Mouse (Mus musculus) stomach, embryonic 14.5 days (tissue): ENCODE measurements around the gene Kpna6. TPM values are rescaled to one million over a fixed set of nuclear protein-coding genes. Genes with fewer than 3 reads are reported as not detected.

Experiments
- ATAC-seq: fragments of 200-750 bp; cut with Nextera tagmentation; 2 replicates; pipeline ENCODE4 v1.8.0; 2017; ENCODE audit warnings: low read depth, moderate TSS enrichment; ENCODE audit not compliant: insufficient number of reproducible peaks, insufficient read depth, low FRiP score
- H3K27ac ChIP-seq: fragments of 300-500 bp; sonication (generic); 2 replicates; pipeline ENCODE4 v1.5.1; 2014; ENCODE audit warnings: mild to moderate bottlenecking, low read length, moderate library complexity, mixed read lengths
- H3K27me3 ChIP-seq: fragments of 300-500 bp; sonication (generic); 2 replicates; pipeline ENCODE4 v1.6.1; 2014; ENCODE audit warnings: low read length, control low read depth, mixed read lengths; ENCODE audit not compliant: control insufficient read depth, insufficient read depth
- H3K36me3 ChIP-seq: fragments of 300-500 bp; sonication (generic); 2 replicates; pipeline ENCODE4 v1.6.1; 2014; ENCODE audit warnings: mild to moderate bottlenecking, control low read depth, low read length, moderate library complexity, mixed read lengths; ENCODE audit not compliant: control insufficient read depth, insufficient read depth
- H3K4me1 ChIP-seq: fragments of 300-500 bp; sonication (generic); 2 replicates; pipeline ENCODE4 v1.6.1; 2014; ENCODE audit warnings: low read length, control low read depth, mixed read lengths; ENCODE audit not compliant: control insufficient read depth, insufficient read depth
- H3K4me2 ChIP-seq: fragments of 300-500 bp; sonication (generic); replicated peaks from 2 replicates; pipeline ENCODE4 v1.6.1; 2014; ENCODE audit warnings: low read depth, low read length, control low read depth
- H3K4me3 ChIP-seq: fragments of 300-500 bp; sonication (generic); 2 replicates; pipeline ENCODE4 v1.5.1; 2014; ENCODE audit warnings: low read depth, low read length, control low read depth
- H3K9ac ChIP-seq: fragments of 300-500 bp; sonication (generic); replicated peaks from 2 replicates; pipeline ENCODE4 v1.6.1; 2014; ENCODE audit warnings: low read depth, mild to moderate bottlenecking, control low read depth, low read length, moderate library complexity, mixed read lengths
- H3K9me3 ChIP-seq: fragments of 300-500 bp; sonication (generic); 2 replicates; pipeline ENCODE4 v1.6.1; 2016; ENCODE audit warnings: low read depth, low read length, control low read depth; ENCODE audit not compliant: control insufficient read depth
- WGBS: fragments of 180-500 bp; shearing (Covaris S2); extraction: QIAGEN DNeasy Blood & Tissue Kit; methylation state at CpG from one replicate; pipeline ENCODE4 v1.1.7; 2014; 5-methylcytosine and 5-hydroxymethylcytosine counted together
- polyA plus RNA-seq: library from polyadenylated mRNA; unstranded; fragments of >200 nt; fragmentation: Nextera tagmentation; extraction: Ambion mirVana; gene quantifications from 2 replicates; pipeline ENCODE4 v1.2.1, GENCODE M21; 2014

Kpna6 gene
- polyA plus RNA-seq, 1 experiment from 2014 or later, result 12.0 TPM

GRCm38 (mm10) chr4:129662255-129662813 lies 10.2 kb downstream of the Kpna6 start:
- Histone ChIP-seq H3K4me3 (no peak overlapping the region), H3K36me3 (peaks cover 42% of the 10 kb centered on the region), H3K9me3 (no peaks in the 10 kb centered on the region), H3K9ac (no peak overlapping the region), H3K27ac (no peak overlapping the region), H3K4me1 (no peaks in the 10 kb centered on the region), H3K4me2 (no peak overlapping the region), H3K27me3 (no peaks in the 10 kb centered on the region)
- WGBS, result 79% methylated on average over 3 of the region's 3 CpGs
- no peak for ATAC-seq

GRCm38 (mm10) chr4:129661584-129661983 lies 11.0 kb downstream of the Kpna6 start:
- Histone ChIP-seq H3K9ac (no peak overlapping the region), H3K27ac (no peak overlapping the region), H3K36me3 (peaks cover 48% of the 10 kb centered on the region), H3K4me3 (no peak overlapping the region), H3K4me2 (no peak overlapping the region), H3K27me3 (no peaks in the 10 kb centered on the region), H3K9me3 (no peaks in the 10 kb centered on the region), H3K4me1 (no peaks in the 10 kb centered on the region)
- no peak for ATAC-seq
- 71% methylated on average over 3 of the region's 3 CpGs for WGBS

GRCm38 (mm10) chr4:129654770-129655169 lies 17.8 kb downstream of the Kpna6 start:
- Histone ChIP-seq H3K27ac (no peak overlapping the region), H3K4me3 (no peak overlapping the region), H3K9ac (no peak overlapping the region), H3K9me3 (no peaks in the 10 kb centered on the region), H3K27me3 (no peaks in the 10 kb centered on the region), H3K4me2 (no peak overlapping the region), H3K36me3 (peaks cover 77% of the 10 kb centered on the region), H3K4me1 (no peaks in the 10 kb centered on the region)
- WGBS, result 94% methylated on average over 14 of the region's 14 CpGs
- no peak for ATAC-seq

DNA sequence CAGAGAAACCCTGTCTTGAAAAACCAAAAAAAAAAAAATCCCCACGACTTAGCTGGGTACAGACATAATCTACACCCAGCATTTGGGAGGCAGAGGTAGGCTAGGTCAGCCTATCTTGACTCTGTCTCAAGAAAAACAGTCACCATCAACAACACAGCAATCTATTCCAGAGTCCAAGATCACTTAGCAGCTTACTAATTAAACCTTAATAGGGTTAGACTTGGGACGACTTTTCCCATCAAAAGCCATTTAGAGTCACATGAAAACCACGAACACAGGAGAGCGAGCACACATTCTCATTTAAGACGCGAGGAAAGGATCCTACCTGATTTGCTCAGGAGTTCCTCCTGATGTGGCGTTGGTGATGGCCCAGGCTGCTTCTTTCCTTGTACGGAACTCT lies 22.2 kb downstream of the Kpna6 start:
- H3K9me3 ChIP-seq, result no peaks in the 10 kb centered on the region
- WGBS, result 92% methylated on average over 8 of the region's 8 CpGs
- peaks cover 67% of the 10 kb centered on the region for H3K36me3 ChIP-seq
- H3K9ac ChIP-seq, result no peak overlapping the region
- no peak overlapping the region for H3K4me3 ChIP-seq
- no peaks in the 10 kb centered on the region for H3K4me1 ChIP-seq
- no peaks in the 10 kb centered on the region for H3K27me3 ChIP-seq
- no peak overlapping the region for H3K27ac ChIP-seq
- no peak for ATAC-seq
- H3K4me2 ChIP-seq, result no peak overlapping the region

DNA sequence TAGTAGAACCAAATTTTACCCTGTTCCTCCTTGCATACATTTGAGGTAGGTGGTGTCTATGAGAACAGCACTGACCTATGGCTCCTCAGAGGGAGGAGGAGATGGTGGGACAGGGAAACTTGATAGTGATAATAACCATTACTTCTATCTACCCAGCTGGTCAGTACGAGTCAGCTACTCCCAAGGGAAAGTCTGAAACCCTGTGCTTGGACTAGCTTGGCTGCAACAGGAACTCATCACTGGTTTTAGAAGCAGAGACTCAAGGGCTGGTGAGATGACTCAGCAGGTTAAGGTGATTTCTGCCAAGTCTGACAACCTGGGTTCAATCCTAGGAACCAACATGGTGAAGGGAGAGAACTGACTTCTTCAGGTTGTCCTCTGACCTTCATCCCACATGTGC lies 23.9 kb downstream of the Kpna6 start:
- ATAC-seq, result no peak
- no peaks in the 10 kb centered on the region for H3K4me1 ChIP-seq
- H3K9ac ChIP-seq, result no peak overlapping the region
- no peak overlapping the region for H3K4me3 ChIP-seq
- H3K4me2 ChIP-seq, result no peak overlapping the region
- WGBS, result 70% methylated on average over 1 of the region's 1 CpGs
- H3K27ac ChIP-seq, result no peak overlapping the region
- H3K36me3 ChIP-seq, result peaks cover 50% of the 10 kb centered on the region
- no peaks in the 10 kb centered on the region for H3K9me3 ChIP-seq
- H3K27me3 ChIP-seq, result no peaks in the 10 kb centered on the region

DNA sequence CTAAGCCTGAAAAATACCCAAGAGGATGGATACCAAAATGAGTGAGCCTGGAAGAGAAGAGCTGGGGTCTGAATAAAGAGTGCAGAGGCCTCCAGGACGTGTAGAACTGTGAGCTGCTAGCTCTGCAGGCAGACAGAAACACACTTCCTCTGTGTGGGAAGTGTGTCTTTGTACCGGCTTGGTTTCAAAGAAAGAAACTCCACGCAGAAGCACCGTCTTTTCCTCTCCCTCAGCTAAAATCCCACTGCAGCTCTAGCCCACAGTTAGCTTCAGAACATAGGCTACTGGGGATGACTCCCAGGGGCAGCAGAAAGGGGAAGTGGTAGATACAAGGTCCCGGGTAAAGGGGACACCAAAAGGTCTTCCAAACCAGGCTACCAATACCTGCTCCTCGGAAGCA lies 27.4 kb downstream of the Kpna6 start:
- Histone ChIP-seq H3K36me3 (peaks cover 30% of the 10 kb centered on the region), H3K27ac (no peak overlapping the region), H3K9ac (no peak overlapping the region), H3K27me3 (no peaks in the 10 kb centered on the region), H3K4me1 (no peaks in the 10 kb centered on the region), H3K4me3 (no peak overlapping the region), H3K9me3 (no peaks in the 10 kb centered on the region), H3K4me2 (no peak overlapping the region)
- 82% methylated on average over 6 of the region's 6 CpGs for WGBS
- no peak for ATAC-seq

- peak overlapping the region; percentile 78; the same call in 1 of the 2 replicates for H3K4me2 ChIP-seq
- H3K36me3 ChIP-seq, result peaks cover 21% of the 10 kb centered on the region
- H3K27ac ChIP-seq, result no peak overlapping the region
- 0 out of 2 replicates have a peak overlapping the region, but pooled peaks have one; percentile 48 for H3K4me3 ChIP-seq
- no peak for ATAC-seq
- 42% methylated on average over 5 of the region's 5 CpGs for WGBS
- H3K27me3 ChIP-seq, result no peaks in the 10 kb centered on the region
- H3K9me3 ChIP-seq, result no peaks in the 10 kb centered on the region
- H3K4me1 ChIP-seq, result peaks cover 8% of the 10 kb centered on the region; the same call in 1 of the 2 replicates
- H3K9ac ChIP-seq, result no peak overlapping the region
Measured at GRCm38 (mm10) chr4:129641756-129642155, 30.8 kb downstream of the Kpna6 start.

DNA sequence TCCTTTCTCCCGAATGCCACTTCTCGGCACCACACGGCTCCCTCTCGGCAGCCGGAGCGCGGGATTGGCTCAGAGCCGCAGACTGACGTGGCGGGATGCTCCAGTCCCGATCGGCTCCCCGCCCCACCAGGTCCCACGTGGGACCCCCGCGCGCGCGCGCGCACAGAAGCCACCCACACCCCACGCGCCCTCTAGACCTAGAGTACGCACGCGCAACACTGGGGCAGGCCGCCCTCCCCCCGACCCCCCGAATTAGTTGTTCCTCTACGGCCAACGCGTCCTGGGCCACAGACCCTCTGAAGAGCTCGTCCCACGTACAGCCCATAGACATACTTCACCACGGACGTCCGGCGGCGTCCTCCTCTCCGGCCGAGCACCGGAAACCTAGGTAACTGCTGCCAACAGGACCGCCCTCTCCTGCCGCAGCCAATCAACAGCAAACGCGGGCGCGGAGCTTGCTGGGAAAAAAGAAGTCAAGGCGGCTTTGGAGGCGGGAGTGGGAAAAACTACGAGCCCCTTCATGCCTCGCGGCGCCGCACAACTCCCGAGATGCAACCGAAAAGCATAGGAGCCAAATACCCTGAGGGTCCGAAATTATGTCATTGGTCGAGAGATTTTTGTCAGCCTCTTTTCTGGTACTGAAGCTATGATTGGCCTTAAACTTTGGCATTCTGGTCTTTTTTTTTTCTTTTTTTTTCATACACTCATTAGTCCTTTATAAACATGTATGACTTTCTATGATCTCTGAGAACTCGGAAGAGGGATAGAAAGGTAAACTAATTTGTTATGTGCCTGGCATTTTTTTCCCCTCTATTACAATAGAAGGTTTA lies 31.7 kb downstream of the Kpna6 start, which contains the start of gene Txlna:
Gene Txlna (minus strand): TSS at position 428 of the 830 bp plus-strand sequence.
- peak within 1 kb of the TSS; percentile 87 for H3K27ac ChIP-seq
- WGBS, result under 1% methylated on average over 60 of the region's 60 CpGs
- H3K4me1 ChIP-seq, result peaks cover 8% of the 10 kb centered on the region; the same call in 1 of the 2 replicates
- H3K36me3 ChIP-seq, result peaks cover 29% of the 10 kb centered on the region
- no peaks in the 10 kb centered on the region for H3K9me3 ChIP-seq
- peak within 1 kb of the TSS; percentile 78 for H3K4me2 ChIP-seq
- peak; percentile 94 for ATAC-seq
- H3K9ac ChIP-seq, result peak within 1 kb of the TSS; percentile 49
- H3K27me3 ChIP-seq, result no peaks in the 10 kb centered on the region
- peak within 1 kb of the TSS; percentile 48 for H3K4me3 ChIP-seq
